Mouse (Mus musculus) mammary gland, adult 2 months (tissue): ENCODE measurements around the gene Mfap1b. TPM values are rescaled to one million over a fixed set of nuclear protein-coding genes. Genes with fewer than 3 reads are reported as not detected.

Source experiments
- polyA plus RNA-seq: library from polyadenylated mRNA; depleted of rRNA; stranded (reverse); fragments of >200 nt; gene quantifications from 2 replicates; pipeline ENCODE4 v1.2.3, GENCODE M21; 2012; ENCODE audit warnings: low replicate concordance; rRNA removed

Gene Mfap1b
- polyA plus RNA-seq, result 2.2 and 2.9 TPM in 2 replicates

GRCm38 (mm10) chr2:121473301-121474179 is at the start of gene Mfap1b:
Gene Mfap1b (minus strand): TSS chr2:121474067.

GRCm38 (mm10) chr2:121505942-121506882 is 32.3 kb upstream of the Mfap1b start, which contains the start of the genes Mfap1a and Wdr76:
Gene Mfap1a (minus strand): TSS chr2:121506665.
Gene Wdr76 (plus strand): TSS chr2:121506723.

GRCm38 (mm10) chr2:121456692-121457642 is 16.9 kb downstream of the Mfap1b start, which contains the start of gene Serinc4:
Gene Serinc4 (minus strand): TSS chr2:121456781.

GRCm38 (mm10) chr2:121452990-121453389 is 20.9 kb downstream of the Mfap1b start, which contains the start of gene Hypk:
Gene Hypk (plus strand): TSS chr2:121453290.

GRCm38 (mm10) chr2:121448739-121449535 is 24.9 kb downstream of the Mfap1b start, which contains the start of gene Serf2:
Gene Serf2 (plus strand): TSS chr2:121449195.

GRCm38 (mm10) chr2:121444178-121444577 is 29.7 kb downstream of the Mfap1b start, which contains the start of gene Ell3:
Gene Ell3 (minus strand): TSS chr2:121444278.

GRCm38 (mm10) chr2:121413387-121414042 is 60.4 kb downstream of the Mfap1b start, which contains the start of the genes Pdia3 and Catsper2:
Gene Pdia3 (plus strand): TSS chr2:121413775.
Gene Catsper2 (minus strand): TSS chr2:121413792.

Other genes with a start within 250 kb of the Mfap1b start
- 21.3 and 28.9 TPM in 2 replicates for gene Trp53bp1, start 202.7 kb downstream of the Mfap1b start, polyA plus RNA-seq
- gene Map1a, start 184.5 kb downstream of the Mfap1b start, polyA plus RNA-seq, result 3.4 and 5.7 TPM in 2 replicates
- gene Ppip5k1, start 118.7 kb downstream of the Mfap1b start, polyA plus RNA-seq, result 60.3 and 74.7 TPM in 2 replicates
- gene Ckmt1, start 116.4 kb downstream of the Mfap1b start, polyA plus RNA-seq, result 11.3 and 12.9 TPM in 2 replicates
- gene Strc, start 86.9 kb downstream of the Mfap1b start, polyA plus RNA-seq, result 0.13 and 0.17 TPM in 2 replicates
- gene Pdia3, start 60.3 kb downstream of the Mfap1b start, polyA plus RNA-seq, result 268 and 1,023 TPM in 2 replicates
- 1.0 and 4.7 TPM in 2 replicates for gene Catsper2, start 60.3 kb downstream of the Mfap1b start, polyA plus RNA-seq
- 4.2 and 4.7 TPM in 2 replicates for gene Ell3, start 29.8 kb downstream of the Mfap1b start, polyA plus RNA-seq
- gene Serf2, start 24.9 kb downstream of the Mfap1b start, polyA plus RNA-seq, result 286 and 288 TPM in 2 replicates
- gene Hypk, start 20.8 kb downstream of the Mfap1b start, polyA plus RNA-seq, result 4.0 and 4.7 TPM in 2 replicates
- 0.60 and 0.72 TPM in 2 replicates for gene Serinc4, start 17.3 kb downstream of the Mfap1b start, polyA plus RNA-seq
- 1.6 and 4.6 TPM in 2 replicates for gene Mfap1a, start 32.6 kb upstream of the Mfap1b start, polyA plus RNA-seq
- 2.2 and 4.3 TPM in 2 replicates for gene Wdr76, start 32.7 kb upstream of the Mfap1b start, polyA plus RNA-seq